Mouse (Mus musculus) kidney, embryonic 15.5 days (tissue): Measurements from ENCODE around the gene Lrrc3c. TPM values are rescaled to one million over a fixed set of nuclear protein-coding genes. Genes with fewer than 3 reads are reported as not detected.

Experiments
- ATAC-seq: fragments of 200-750 bp; cut with Nextera tagmentation; replicated peaks from 2 replicates; pipeline ENCODE4 v1.8.0; 2017; ENCODE audit warnings: moderate TSS enrichment; ENCODE audit not compliant: low FRiP score
- H3K27ac ChIP-seq: fragments of 300-500 bp; sonication (generic); 2 replicates; pipeline ENCODE4 v1.5.1; 2015; ENCODE audit warnings: mild to moderate bottlenecking, inconsistent platforms
- H3K27me3 ChIP-seq: fragments of 300-500 bp; sonication (generic); 2 replicates; pipeline ENCODE4 v1.6.1; 2015; ENCODE audit warnings: inconsistent platforms
- H3K36me3 ChIP-seq: fragments of 300-500 bp; sonication (generic); 2 replicates; pipeline ENCODE4 v1.6.1; 2015; ENCODE audit warnings: inconsistent platforms
- H3K4me1 ChIP-seq: fragments of 300-500 bp; sonication (generic); 2 replicates; pipeline ENCODE4 v1.6.1; 2015; ENCODE audit warnings: inconsistent platforms
- H3K4me2 ChIP-seq: fragments of 300-500 bp; sonication (generic); 2 replicates; pipeline ENCODE4 v1.6.1; 2015; ENCODE audit warnings: moderate library complexity, mild to moderate bottlenecking, inconsistent platforms
- H3K4me3 ChIP-seq: fragments of 300-500 bp; sonication (generic); replicated peaks from 2 replicates; pipeline ENCODE4 v1.5.1; 2015; ENCODE audit warnings: mild to moderate bottlenecking, inconsistent platforms
- H3K9ac ChIP-seq: fragments of 300-500 bp; sonication (generic); 2 replicates; pipeline ENCODE4 v1.6.1; 2015; ENCODE audit warnings: mild to moderate bottlenecking, inconsistent platforms
- H3K9me3 ChIP-seq: fragments of 300-500 bp; sonication (generic); replicated peaks from 2 replicates; pipeline ENCODE4 v1.6.1; 2016; ENCODE audit warnings: inconsistent platforms
- WGBS: fragments of 180-500 bp; shearing (Covaris S2); methylation state at CpG from one replicate; pipeline ENCODE4 v1.1.7; 2015; ENCODE audit warnings: mixed read lengths; 5-methylcytosine and 5-hydroxymethylcytosine counted together
- polyA plus RNA-seq: library from polyadenylated mRNA; unstranded; fragments of >200 nt; fragmentation: Nextera tagmentation; extraction: Ambion mirVana; gene quantifications from 2 replicates; pipeline ENCODE4 v1.2.1, GENCODE M21; 2015

Gene Lrrc3c
- polyA plus RNA-seq, 1 experiment from 2014 or later: not detected

DNA sequence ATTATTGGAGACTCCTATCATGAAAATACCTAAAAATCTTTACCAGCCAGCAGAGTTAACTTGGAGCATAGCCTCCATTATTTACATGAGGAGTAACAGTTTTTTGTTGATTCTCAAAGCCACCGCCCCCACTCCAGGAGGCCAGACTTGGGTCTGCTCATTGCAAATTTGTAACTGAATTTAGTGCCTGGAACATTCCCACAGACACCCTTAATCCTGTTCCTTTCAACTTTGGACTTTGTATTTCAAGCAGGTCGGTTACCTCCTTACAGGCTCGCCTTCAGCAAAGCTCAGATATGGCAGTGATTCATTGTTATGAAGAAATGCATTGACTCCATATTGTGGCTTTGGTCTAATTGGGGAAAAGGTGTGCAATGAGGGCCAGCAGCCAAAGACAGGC lies 46.7 kb downstream of the Lrrc3c start:
- WGBS: 81% methylated on average over 3 of the region's 3 CpGs
- no peak overlapping the region for H3K27ac ChIP-seq

DNA sequence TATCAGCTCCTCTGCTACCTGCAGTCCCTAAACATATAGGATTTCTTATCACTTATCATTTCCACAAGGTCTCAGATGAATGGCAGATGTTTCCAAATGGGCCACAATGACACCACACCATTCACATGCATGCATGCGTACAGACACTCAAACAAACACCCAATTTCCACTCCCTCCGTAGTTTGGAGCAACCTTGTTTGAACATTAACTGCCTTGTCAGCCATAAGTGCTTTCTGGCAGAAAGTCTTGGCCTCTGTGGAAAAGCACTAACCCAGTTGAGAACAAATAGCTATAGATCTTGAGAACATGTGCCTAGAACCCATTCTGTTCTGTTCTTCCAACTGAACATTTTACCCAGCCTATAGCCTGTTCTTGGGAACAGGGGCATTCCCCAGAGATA lies 47.9 kb downstream of the Lrrc3c start:
- Histone ChIP-seq H3K9me3 (no peaks in the 10 kb centered on the region), H3K9ac (no peak overlapping the region), H3K27me3 (peaks cover 27% of the 10 kb centered on the region), H3K36me3 (no peaks in the 10 kb centered on the region), H3K4me2 (no peak overlapping the region), H3K4me3 (no peak overlapping the region), H3K4me1 (0 out of 2 replicates have a peak, but pooled peaks cover 2% of the 10 kb centered on the region), H3K27ac (no peak overlapping the region)
- ATAC-seq: no peak
- 64% methylated on average over 2 of the region's 2 CpGs for WGBS

More for the DNA sequence above, 46.7 kb downstream of the Lrrc3c start:
- H3K4me2 ChIP-seq: no peak overlapping the region
- H3K36me3 ChIP-seq: no peaks in the 10 kb centered on the region
- H3K27me3 ChIP-seq: peaks cover 23% of the 10 kb centered on the region
- H3K9me3 ChIP-seq: no peaks in the 10 kb centered on the region
- H3K4me3 ChIP-seq: no peak overlapping the region
- 0 out of 2 replicates have a peak, but pooled peaks cover 2% of the 10 kb centered on the region for H3K4me1 ChIP-seq
- no peak overlapping the region for H3K9ac ChIP-seq
- no peak for ATAC-seq

DNA sequence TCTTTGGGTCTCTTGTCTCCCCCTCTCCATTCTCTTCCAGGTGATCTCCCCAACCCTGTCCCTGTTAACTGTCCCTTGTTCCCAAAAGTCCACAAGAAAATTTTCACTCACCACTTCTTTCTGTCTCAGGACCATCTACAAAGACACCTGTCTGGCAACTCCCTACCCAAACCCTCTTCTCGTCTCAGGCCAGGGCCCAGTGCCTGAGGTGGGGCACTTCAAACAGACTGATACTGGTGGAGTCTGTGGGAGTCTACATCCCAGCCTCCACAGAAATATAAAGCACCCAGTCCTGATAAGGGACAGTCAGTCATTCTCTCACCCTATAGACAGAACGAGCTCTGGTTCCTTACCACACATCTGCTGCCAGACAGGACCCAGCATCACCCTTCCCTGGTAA lies 48.4 kb downstream of the Lrrc3c start, which contains the start of gene Gsdma2:
Gsdma2 (plus strand) TSS at position 301 of the 400 bp plus-strand sequence.
- WGBS: 65% methylated on average over 2 of the region's 2 CpGs
- no peak within 1 kb of the TSS for H3K4me2 ChIP-seq
- H3K27ac ChIP-seq: no peak within 1 kb of the TSS
- H3K9ac ChIP-seq: no peak within 1 kb of the TSS
- ATAC-seq: no peak
- H3K36me3 ChIP-seq: no peaks in the 10 kb centered on the region
- peaks cover 27% of the 10 kb centered on the region for H3K27me3 ChIP-seq
- H3K9me3 ChIP-seq: no peaks in the 10 kb centered on the region
- 0 out of 2 replicates have a peak, but pooled peaks cover 2% of the 10 kb centered on the region for H3K4me1 ChIP-seq
- H3K4me3 ChIP-seq: no peak within 1 kb of the TSS

Other genes with a start within 250 kb of the Lrrc3c start
- 2.8 and 6.8 TPM in 2 replicates for gene Ppp1r1b, start 249.9 kb upstream of the Lrrc3c start, polyA plus RNA-seq
- gene Stard3, start 239.9 kb upstream of the Lrrc3c start, polyA plus RNA-seq: 46.4 and 53.1 TPM in 2 replicates
- 2.5 and 3.5 TPM in 2 replicates for gene Tcap, start 214.5 kb upstream of the Lrrc3c start, polyA plus RNA-seq
- 2.7 and 3.8 TPM in 2 replicates for gene Pnmt, start 211.8 kb upstream of the Lrrc3c start, polyA plus RNA-seq
- 16.9 and 17.5 TPM in 2 replicates for gene Pgap3, start 197.8 kb upstream of the Lrrc3c start, polyA plus RNA-seq
- gene Erbb2, start 185.8 kb upstream of the Lrrc3c start, polyA plus RNA-seq: 46.2 and 48.0 TPM in 2 replicates
- gene Mien1, start 159.3 kb upstream of the Lrrc3c start, polyA plus RNA-seq: 101 and 106 TPM in 2 replicates
- 68.8 and 69.8 TPM in 2 replicates for gene Grb7, start 151.9 kb upstream of the Lrrc3c start, polyA plus RNA-seq
- gene Ikzf3, start 52.3 kb upstream of the Lrrc3c start, polyA plus RNA-seq: 0.43 and 0.44 TPM in 2 replicates
- 0.12 and 0.27 TPM in 2 replicates for gene Zpbp2, start 47.2 kb upstream of the Lrrc3c start, polyA plus RNA-seq
- 59.4 and 61.1 TPM in 2 replicates for gene Ormdl3, start 10.9 kb upstream of the Lrrc3c start, polyA plus RNA-seq
- gene Gm12355, start 27.4 kb downstream of the Lrrc3c start, polyA plus RNA-seq: 1.1 and 1.5 TPM in 2 replicates
- gene Gsdma3, start 28.1 kb downstream of the Lrrc3c start, polyA plus RNA-seq: not detected in 2 replicates
- gene Gsdma2, start 48.5 kb downstream of the Lrrc3c start, polyA plus RNA-seq: not detected in 2 replicates
- 0.06 and 0.13 TPM in 2 replicates for gene Gsdma, start 66.1 kb downstream of the Lrrc3c start, polyA plus RNA-seq
- 262 and 280 TPM in 2 replicates for gene Psmd3, start 84.3 kb downstream of the Lrrc3c start, polyA plus RNA-seq
- 0.23 TPM in 1 of 2 replicates, not detected in the other for gene Csf3, start 103.0 kb downstream of the Lrrc3c start, polyA plus RNA-seq
- gene Med24, start 131.1 kb downstream of the Lrrc3c start, polyA plus RNA-seq: 58.2 and 64.7 TPM in 2 replicates
- gene Thra, start 142.3 kb downstream of the Lrrc3c start, polyA plus RNA-seq: 21.7 and 26.9 TPM in 2 replicates
- 2.0 and 2.3 TPM in 2 replicates for gene Nr1d1, start 177.0 kb downstream of the Lrrc3c start, polyA plus RNA-seq
- 25.1 and 25.8 TPM in 2 replicates for gene Msl1, start 197.2 kb downstream of the Lrrc3c start, polyA plus RNA-seq
- 40.6 and 40.8 TPM in 2 replicates for gene Casc3, start 206.6 kb downstream of the Lrrc3c start, polyA plus RNA-seq
- 1.6 and 1.7 TPM in 2 replicates for gene Rapgefl1, start 238.5 kb downstream of the Lrrc3c start, polyA plus RNA-seq